Comparison of ENCODE assay signal across 8 mouse cellular contexts in genomic region chr14:24244330-24245176, GRCm38 (mm10). TPM values are rescaled to one million over a fixed set of nuclear protein-coding genes. Genes with fewer than 3 reads are reported as not detected.
DNase-seq lines count a peak whose midpoint lies in the region; ATAC-seq and TF ChIP-seq lines count a peak whose summit lies in the region.

No protein-coding gene starts in this region.

- H3K9ac ChIP-seq in forebrain, embryonic 14.5 days (ENCODE audit: low read length), result peak overlapping the region; percentile 95
- H3K9ac ChIP-seq in intestine, embryonic 14.5 days (ENCODE audit: low read length), result peak overlapping the region; percentile 90
- peak overlapping the region; percentile 65 for H3K9ac ChIP-seq in liver, embryonic 13.5 days
- peak overlapping the region; percentile 98 for H3K9ac ChIP-seq in neural tube, embryonic 13.5 days

- no peak for DNase-seq in left cerebral cortex, adult 2 months (ENCODE audit: extremely low spot score in 1 of 2, low spot score in 2 of 2)
- no peak for DNase-seq in left cerebral cortex, adult 11 months (ENCODE audit: low spot score)
- peak; percentile 51 for DNase-seq in brain, adult 2 months (ENCODE audit: low read depth, low spot score)
- peak; percentile 51 for DNase-seq in forebrain, embryonic 14.5 days (ENCODE audit: low spot score)
- DNase-seq in intestine, embryonic 14.5 days (ENCODE audit: low spot score), result peak; percentile 68
- DNase-seq in liver, embryonic 13.5 days, result no peak
- DNase-seq in natural killer cell, adult 2 months (ENCODE audit: low spot score in 2 of 2), result no peak

- H3K27ac ChIP-seq in left cerebral cortex, adult 2 months, result peak overlapping the region; percentile 76
- H3K27ac ChIP-seq in forebrain, embryonic 14.5 days (ENCODE audit: low read depth, low read length), result peak overlapping the region; percentile 93
- peak overlapping the region; percentile 93 for H3K27ac ChIP-seq in intestine, embryonic 14.5 days (ENCODE audit: low read depth)
- H3K27ac ChIP-seq in liver, embryonic 13.5 days, result no peak overlapping the region
- peak overlapping the region; percentile 94 for H3K27ac ChIP-seq in neural tube, embryonic 13.5 days (replicated peaks)

- WGBS in forebrain, embryonic 14.5 days, result under 1% methylated on average over 38 of the region's 40 CpGs
- WGBS in intestine, embryonic 14.5 days, result under 1% methylated on average over 40 of the region's 40 CpGs
- 2% methylated on average over 40 of the region's 40 CpGs for WGBS in liver, embryonic 13.5 days (ENCODE audit: insufficient replicate concordance)
- WGBS in neural tube, embryonic 13.5 days, result under 1% methylated on average over 40 of the region's 40 CpGs

- intact Hi-C loops in left cerebral cortex, adult 2 months (cut with DNase I), result loop anchor here (1.0 to 2.0 kb wide), 2 partner anchors 40 to 62 kb away; no protein-coding TSS in a partner anchor

- no peak for TF ChIP-seq CTCF in left cerebral cortex, adult 2 months (IDR thresholded peaks at IDR 0.05)

- H3K4me2 ChIP-seq in forebrain, embryonic 14.5 days (ENCODE audit: low read length), result peak overlapping the region; percentile 67
- H3K4me2 ChIP-seq in intestine, embryonic 14.5 days (ENCODE audit: low read length), result peak overlapping the region; percentile 77
- H3K4me2 ChIP-seq in liver, embryonic 13.5 days, result peak overlapping the region; percentile 66
- peak overlapping the region; percentile 84 for H3K4me2 ChIP-seq in neural tube, embryonic 13.5 days

- H3K4me3 ChIP-seq in left cerebral cortex, adult 2 months, result peak overlapping the region; percentile 81
- peak overlapping the region; percentile 86 for H3K4me3 ChIP-seq in forebrain, embryonic 14.5 days (ENCODE audit: low read depth, low read length)
- peak overlapping the region; percentile 86 for H3K4me3 ChIP-seq in intestine, embryonic 14.5 days (ENCODE audit: low read depth, low read length)
- peak overlapping the region; percentile 62 for H3K4me3 ChIP-seq in liver, embryonic 13.5 days (replicated peaks)
- peak overlapping the region; percentile 86 for H3K4me3 ChIP-seq in neural tube, embryonic 13.5 days

- peak; percentile 57 for ATAC-seq in forebrain, embryonic 14.5 days
- peak; percentile 42 for ATAC-seq in intestine, embryonic 14.5 days (replicated peaks; ENCODE audit: low FRiP score, low TSS enrichment, low read depth)
- ATAC-seq in liver, embryonic 13.5 days (ENCODE audit: low read depth), result peak; percentile 51; the same call in 1 of the 2 replicates
- peak; percentile 59 for ATAC-seq in neural tube, embryonic 13.5 days (ENCODE audit: low read depth)

- peaks cover 7% of the 10 kb centered on the region; the same call in 1 of the 2 replicates for H3K4me1 ChIP-seq in forebrain, embryonic 14.5 days (ENCODE audit: control insufficient read depth, insufficient read depth, low read length)
- peaks cover 6% of the 10 kb centered on the region for H3K4me1 ChIP-seq in intestine, embryonic 14.5 days (replicated peaks; ENCODE audit: control insufficient read depth, insufficient read depth, low read length)
- no peaks in the 10 kb centered on the region; the same call in 1 of the 2 replicates for H3K4me1 ChIP-seq in liver, embryonic 13.5 days (replicated peaks)
- peaks cover 52% of the 10 kb centered on the region for H3K4me1 ChIP-seq in neural tube, embryonic 13.5 days (replicated peaks)

- H3K36me3 ChIP-seq in forebrain, embryonic 14.5 days (ENCODE audit: control insufficient read depth, insufficient read depth, low read length), result peaks cover 10% of the 10 kb centered on the region; the same call in 1 of the 2 replicates
- H3K36me3 ChIP-seq in intestine, embryonic 14.5 days (ENCODE audit: control insufficient read depth, insufficient read depth, low read length), result no peaks in the 10 kb centered on the region
- no peaks in the 10 kb centered on the region for H3K36me3 ChIP-seq in liver, embryonic 13.5 days
- peaks cover 14% of the 10 kb centered on the region; the same call in 1 of the 2 replicates for H3K36me3 ChIP-seq in neural tube, embryonic 13.5 days

- no peaks in the 10 kb centered on the region for H3K27me3 ChIP-seq in forebrain, embryonic 14.5 days (replicated peaks; ENCODE audit: control insufficient read depth, insufficient read depth, low read length)
- no peaks in the 10 kb centered on the region for H3K27me3 ChIP-seq in intestine, embryonic 14.5 days (replicated peaks; ENCODE audit: control insufficient read depth, insufficient read depth, low read length)
- H3K27me3 ChIP-seq in liver, embryonic 13.5 days, result peaks cover 89% of the 10 kb centered on the region
- no peaks in the 10 kb centered on the region for H3K27me3 ChIP-seq in neural tube, embryonic 13.5 days

- H3K9me3 ChIP-seq in forebrain, embryonic 14.5 days (replicated peaks; ENCODE audit: control insufficient read depth, low read length), result no peaks in the 10 kb centered on the region
- no peaks in the 10 kb centered on the region for H3K9me3 ChIP-seq in intestine, embryonic 14.5 days (ENCODE audit: control insufficient read depth, low read length)
- H3K9me3 ChIP-seq in liver, embryonic 13.5 days (replicated peaks), result no peaks in the 10 kb centered on the region
- H3K9me3 ChIP-seq in neural tube, embryonic 13.5 days, result no peaks in the 10 kb centered on the region

RNA-seq across cellular contexts. Expression of gene Dlg5, which starts 1.2 kb away (rescaled TPM):
- total RNA-seq in left cerebral cortex, adult 2 months (2021), result 10 to 100 TPM; 31.6 to 41.9 TPM
- polyA plus RNA-seq in forebrain, embryonic 14.5 days (2014; fragmentation: Nextera tagmentation; extraction: Ambion mirVana), result 20.3 and 22.5 TPM in 2 replicates
- 25.3 and 29.2 TPM in 2 replicates for polyA plus RNA-seq in intestine, embryonic 14.5 days (2014; fragmentation: Nextera tagmentation; extraction: Ambion mirVana)
- polyA plus RNA-seq in liver, embryonic 13.5 days (2015; fragmentation: Nextera tagmentation; extraction: Ambion mirVana), result 1.1 and 1.6 TPM in 2 replicates
- polyA plus RNA-seq in neural tube, embryonic 13.5 days (2015; fragmentation: Nextera tagmentation; extraction: Ambion mirVana), result 19.1 and 20.0 TPM in 2 replicates

RNA-seq across cellular contexts. Expression of gene E330034G19Rik, which starts 48.5 kb away (rescaled TPM):
- total RNA-seq in left cerebral cortex, adult 2 months (2021), result not detected
- not detected in 2 replicates for polyA plus RNA-seq in forebrain, embryonic 14.5 days (2014; fragmentation: Nextera tagmentation; extraction: Ambion mirVana)
- polyA plus RNA-seq in intestine, embryonic 14.5 days (2014; fragmentation: Nextera tagmentation; extraction: Ambion mirVana), result not detected in 2 replicates
- not detected in 2 replicates for polyA plus RNA-seq in liver, embryonic 13.5 days (2015; fragmentation: Nextera tagmentation; extraction: Ambion mirVana)
- polyA plus RNA-seq in neural tube, embryonic 13.5 days (2015; fragmentation: Nextera tagmentation; extraction: Ambion mirVana), result not detected in 2 replicates

Comparison
In these comparisons a context has a peak if more than half of its experiments do, and no peak if none do; other contexts are left out.
1. DNase-seq: peak in brain, adult 2 months (single experiment), forebrain, embryonic 14.5 days (single experiment) and intestine, embryonic 14.5 days (single experiment); none in left cerebral cortex, adult 2 months (0 of 2), left cerebral cortex, adult 11 months (single experiment), liver, embryonic 13.5 days (single experiment) and natural killer cell, adult 2 months (0 of 2).
2. Peak in every context shown above with its lines, with median percentiles within 50 percentile points of each other: H3K4me3 ChIP-seq, ATAC-seq, H3K4me2 ChIP-seq and H3K9ac ChIP-seq.